Mouse (Mus musculus): ENCODE measurements around the gene Htatip2. TPM values are rescaled to one million over a fixed set of nuclear protein-coding genes. Genes with fewer than 3 reads are reported as not detected.
A peak's percentile ranks its signal among the peaks of the same experiment; 100 is the strongest.

The Htatip2 gene
- 2.5 and 3.0 TPM in 2 replicates for polyA plus RNA-seq (2014; fragmentation: Nextera tagmentation; extraction: Ambion mirVana)

GRCm38 (mm10) chr7:49758934-49759571 lies at the start of gene Htatip2:
TSS of gene Htatip2 (plus strand) at chr7:49759115.
- no peaks in the 10 kb centered on the region for H3K36me3 ChIP-seq (ENCODE audit: control insufficient read depth, insufficient read depth, low read length)
- no peak within 1 kb of the TSS for H3K27ac ChIP-seq (ENCODE audit: low read depth, low read length)
- peak within 1 kb of the TSS; percentile 31; the same call in 1 of the 2 replicates for H3K9ac ChIP-seq (ENCODE audit: low read length)
- DNase-seq (ENCODE audit: low spot score) = peak; percentile 74
- peak within 1 kb of the TSS; percentile 76 for H3K4me2 ChIP-seq (ENCODE audit: low read depth, low read length, severe bottlenecking)
- H3K4me1 ChIP-seq (replicated peaks; ENCODE audit: control insufficient read depth, insufficient read depth, low read length) = 0 out of 2 replicates have a peak, but pooled peaks cover 2% of the 10 kb centered on the region
- H3K4me3 ChIP-seq (ENCODE audit: low read depth, low read length) = peak within 1 kb of the TSS; percentile 40
- 2% methylated on average over 42 of the region's 42 CpGs for WGBS
- H3K27me3 ChIP-seq (ENCODE audit: control insufficient read depth, insufficient read depth, low read length) = peaks cover 51% of the 10 kb centered on the region
- H3K9me3 ChIP-seq (ENCODE audit: control insufficient read depth, low read length) = peaks cover 2% of the 10 kb centered on the region; the same call in 1 of the 2 replicates
- ATAC-seq (replicated peaks; ENCODE audit: low FRiP score) = peak; percentile 70

- Histone ChIP-seq H3K4me3 (ENCODE audit: low read depth, low read length) (no peak overlapping the region), H3K27me3 (ENCODE audit: control insufficient read depth, insufficient read depth, low read length) (peaks cover 35% of the 10 kb centered on the region), H3K9ac (ENCODE audit: low read length) (no peak overlapping the region), H3K4me2 (ENCODE audit: low read depth, low read length, severe bottlenecking) (no peak overlapping the region), H3K4me1 (replicated peaks; ENCODE audit: control insufficient read depth, insufficient read depth, low read length) (0 out of 2 replicates have a peak, but pooled peaks cover 4% of the 10 kb centered on the region), H3K27ac (ENCODE audit: low read depth, low read length) (no peak overlapping the region), H3K9me3 (ENCODE audit: control insufficient read depth, low read length) (no peaks in the 10 kb centered on the region), H3K36me3 (ENCODE audit: control insufficient read depth, insufficient read depth, low read length) (no peaks in the 10 kb centered on the region)
- no peak for DNase-seq (ENCODE audit: low spot score)
- 41% methylated on average over 9 of the region's 9 CpGs for WGBS
- no peak; the same call in 1 of the 2 replicates for ATAC-seq (replicated peaks; ENCODE audit: low FRiP score)
Measured at GRCm38 (mm10) chr7:49709381-49710021, 49.4 kb upstream of the Htatip2 start.

- no peaks in the 10 kb centered on the region for H3K36me3 ChIP-seq (ENCODE audit: control insufficient read depth, insufficient read depth, low read length)
- H3K4me2 ChIP-seq (ENCODE audit: low read depth, low read length, severe bottlenecking) = no peak overlapping the region
- peak; percentile 74 for ATAC-seq (replicated peaks; ENCODE audit: low FRiP score)
- peaks cover 5% of the 10 kb centered on the region for H3K4me1 ChIP-seq (replicated peaks; ENCODE audit: control insufficient read depth, insufficient read depth, low read length)
- no peak for DNase-seq (ENCODE audit: low spot score)
- WGBS = 25% methylated on average over 15 of the region's 15 CpGs
- H3K27ac ChIP-seq (ENCODE audit: low read depth, low read length) = no peak overlapping the region
- H3K4me3 ChIP-seq (ENCODE audit: low read depth, low read length) = no peak overlapping the region
- no peaks in the 10 kb centered on the region for H3K9me3 ChIP-seq (ENCODE audit: control insufficient read depth, low read length)
- H3K27me3 ChIP-seq (ENCODE audit: control insufficient read depth, insufficient read depth, low read length) = peaks cover 24% of the 10 kb centered on the region
- no peak overlapping the region for H3K9ac ChIP-seq (ENCODE audit: low read length)
Measured at GRCm38 (mm10) chr7:49717942-49718733, 40.8 kb upstream of the Htatip2 start.

GRCm38 (mm10) chr7:49734342-49734741 lies 24.6 kb upstream of the Htatip2 start:
- ATAC-seq (replicated peaks; ENCODE audit: low FRiP score) = no peak
- no peak overlapping the region for H3K27ac ChIP-seq (ENCODE audit: low read depth, low read length)
- no peaks in the 10 kb centered on the region for H3K36me3 ChIP-seq (ENCODE audit: control insufficient read depth, insufficient read depth, low read length)
- H3K9ac ChIP-seq (ENCODE audit: low read length) = no peak overlapping the region
- H3K4me2 ChIP-seq (ENCODE audit: low read depth, low read length, severe bottlenecking) = no peak overlapping the region
- H3K4me3 ChIP-seq (ENCODE audit: low read depth, low read length) = no peak overlapping the region
- peaks cover 6% of the 10 kb centered on the region for H3K27me3 ChIP-seq (ENCODE audit: control insufficient read depth, insufficient read depth, low read length)
- WGBS = 57% methylated on average over 4 of the region's 4 CpGs
- no peaks in the 10 kb centered on the region for H3K9me3 ChIP-seq (ENCODE audit: control insufficient read depth, low read length)
- peaks cover 4% of the 10 kb centered on the region for H3K4me1 ChIP-seq (replicated peaks; ENCODE audit: control insufficient read depth, insufficient read depth, low read length)
- no peak for DNase-seq (ENCODE audit: low spot score)

- DNase-seq (ENCODE audit: low spot score) (no peak), ATAC-seq (replicated peaks; ENCODE audit: low FRiP score) (peak; percentile 77)
- Histone ChIP-seq H3K4me3 (ENCODE audit: low read depth, low read length) (no peak overlapping the region), H3K27ac (ENCODE audit: low read depth, low read length) (no peak overlapping the region), H3K27me3 (ENCODE audit: control insufficient read depth, insufficient read depth, low read length) (peaks cover 28% of the 10 kb centered on the region), H3K36me3 (ENCODE audit: control insufficient read depth, insufficient read depth, low read length) (no peaks in the 10 kb centered on the region), H3K9me3 (ENCODE audit: control insufficient read depth, low read length) (no peaks in the 10 kb centered on the region), H3K4me1 (replicated peaks; ENCODE audit: control insufficient read depth, insufficient read depth, low read length) (peaks cover 23% of the 10 kb centered on the region), H3K9ac (ENCODE audit: low read length) (no peak overlapping the region), H3K4me2 (ENCODE audit: low read depth, low read length, severe bottlenecking) (peak overlapping the region; percentile 21; the same call in 1 of the 2 replicates)
- 28% methylated on average over 8 of the region's 8 CpGs for WGBS
Measured at GRCm38 (mm10) chr7:49739448-49739847, 19.5 kb upstream of the Htatip2 start.

- Histone ChIP-seq H3K36me3 (ENCODE audit: control insufficient read depth, insufficient read depth, low read length) (no peaks in the 10 kb centered on the region), H3K27me3 (ENCODE audit: control insufficient read depth, insufficient read depth, low read length) (peaks cover 36% of the 10 kb centered on the region), H3K4me2 (ENCODE audit: low read depth, low read length, severe bottlenecking) (no peak overlapping the region), H3K4me1 (replicated peaks; ENCODE audit: control insufficient read depth, insufficient read depth, low read length) (peaks cover 23% of the 10 kb centered on the region), H3K27ac (ENCODE audit: low read depth, low read length) (no peak overlapping the region), H3K9me3 (ENCODE audit: control insufficient read depth, low read length) (no peaks in the 10 kb centered on the region), H3K4me3 (ENCODE audit: low read depth, low read length) (no peak overlapping the region), H3K9ac (ENCODE audit: low read length) (no peak overlapping the region)
- DNase-seq (ENCODE audit: low spot score) (no peak), ATAC-seq (replicated peaks; ENCODE audit: low FRiP score) (no peak)
- WGBS = 35% methylated on average over 5 of the region's 5 CpGs
Measured at GRCm38 (mm10) chr7:49741474-49741873, 17.4 kb upstream of the Htatip2 start.

- ATAC-seq (replicated peaks; ENCODE audit: low FRiP score) = peak; percentile 60; the same call in 1 of the 2 replicates
- no peak overlapping the region for H3K9ac ChIP-seq (ENCODE audit: low read length)
- peaks cover 40% of the 10 kb centered on the region for H3K27me3 ChIP-seq (ENCODE audit: control insufficient read depth, insufficient read depth, low read length)
- no peak overlapping the region for H3K4me3 ChIP-seq (ENCODE audit: low read depth, low read length)
- peaks cover 23% of the 10 kb centered on the region for H3K4me1 ChIP-seq (replicated peaks; ENCODE audit: control insufficient read depth, insufficient read depth, low read length)
- WGBS = 4% methylated on average over 10 of the region's 10 CpGs
- H3K9me3 ChIP-seq (ENCODE audit: control insufficient read depth, low read length) = no peaks in the 10 kb centered on the region
- DNase-seq (ENCODE audit: low spot score) = peak; percentile 62
- H3K4me2 ChIP-seq (ENCODE audit: low read depth, low read length, severe bottlenecking) = no peak overlapping the region
- H3K27ac ChIP-seq (ENCODE audit: low read depth, low read length) = no peak overlapping the region
- H3K36me3 ChIP-seq (ENCODE audit: control insufficient read depth, insufficient read depth, low read length) = no peaks in the 10 kb centered on the region
Measured at GRCm38 (mm10) chr7:49741923-49742322, 17.0 kb upstream of the Htatip2 start.

GRCm38 (mm10) chr7:49751148-49751547 lies 7.8 kb upstream of the Htatip2 start:
- H3K4me1 ChIP-seq (replicated peaks; ENCODE audit: control insufficient read depth, insufficient read depth, low read length) = no peaks in the 10 kb centered on the region
- ATAC-seq (replicated peaks; ENCODE audit: low FRiP score) = no peak; the same call in 1 of the 2 replicates
- no peak overlapping the region for H3K27ac ChIP-seq (ENCODE audit: low read depth, low read length)
- no peak overlapping the region for H3K4me3 ChIP-seq (ENCODE audit: low read depth, low read length)
- no peak overlapping the region for H3K9ac ChIP-seq (ENCODE audit: low read length)
- no peaks in the 10 kb centered on the region for H3K9me3 ChIP-seq (ENCODE audit: control insufficient read depth, low read length)
- WGBS = 6% methylated on average over 4 of the region's 4 CpGs
- no peak for DNase-seq (ENCODE audit: low spot score)
- no peaks in the 10 kb centered on the region for H3K36me3 ChIP-seq (ENCODE audit: control insufficient read depth, insufficient read depth, low read length)
- H3K4me2 ChIP-seq (ENCODE audit: low read depth, low read length, severe bottlenecking) = no peak overlapping the region
- H3K27me3 ChIP-seq (ENCODE audit: control insufficient read depth, insufficient read depth, low read length) = peaks cover 69% of the 10 kb centered on the region
